Mouse (Mus musculus): ENCODE measurements around the gene Exoc4.

- TF ChIP-seq RCOR1 (conservative IDR thresholded peaks at IDR 0.05; ENCODE audit: low read depth, low read length) (no peak), USF1 (IDR thresholded peaks at IDR 0.05; ENCODE audit: low read depth, low read length) (no peak), POLR2AphosphoS2 (IDR thresholded peaks at IDR 0.05; ENCODE audit: low read depth, low read length) (no peak), ETS1 (conservative IDR thresholded peaks at IDR 0.05; ENCODE audit: low read depth, low read length) (no peak), ZC3H11A (IDR thresholded peaks at IDR 0.05; ENCODE audit: low read depth, low read length) (no peak), EP300 (IDR thresholded peaks at IDR 0.05; ENCODE audit: low read length) (no peak), CTCF (conservative IDR thresholded peaks at IDR 0.05 in 1 of 2, IDR thresholded peaks at IDR 0.05 in 1 of 2; ENCODE audit: low read depth in 2 of 2, low read length in 2 of 2) (no peak), ELF1 (IDR thresholded peaks at IDR 0.05; ENCODE audit: low read depth, low read length) (no peak), CHD1 (IDR thresholded peaks at IDR 0.05; ENCODE audit: low read depth, low read length) (no peak), RAD21 (IDR thresholded peaks at IDR 0.05; ENCODE audit: low read depth, low read length) (no peak), POLR2A (IDR thresholded peaks at IDR 0.05; ENCODE audit: low read depth, low read length) (no peak)
These were observed 369.7 kb downstream of the Exoc4 start for GRCm38 (mm10) chr6:33618590-33618989.
